ENCODE assay signal across 12 mouse cellular contexts in genomic region chr13:11926720-11927500, GRCm38 (mm10).
A peak's percentile ranks its signal among the peaks of the same experiment; 100 is the strongest.
DNase-seq lines count a peak whose midpoint lies in the region; ATAC-seq and TF ChIP-seq lines count a peak whose summit lies in the region.
"Had no signal": no experiment of that assay in that cellular context is flagged by ENCODE, and none has a peak within 500 bp of the region (broad histone marks: within the 10 kb centered on the region; RNA-seq: fewer than 3 reads in every experiment).

No protein-coding gene starts in this region.

- ATAC-seq in kidney, postnatal 0 days (replicated peaks; ENCODE audit: low FRiP score, low read depth): no peak
- ATAC-seq in kidney, embryonic 15.5 days (replicated peaks; ENCODE audit: low FRiP score): no peak
- ATAC-seq in midbrain, embryonic 14.5 days (ENCODE audit: low FRiP score, low TSS enrichment): no peak

- H3K36me3 ChIP-seq in kidney, postnatal 0 days (ENCODE audit: insufficient read depth, low read length): no peaks in the 10 kb centered on the region
- H3K36me3 ChIP-seq in kidney, embryonic 15.5 days: no peaks in the 10 kb centered on the region
- no peaks in the 10 kb centered on the region for H3K36me3 ChIP-seq in midbrain, embryonic 14.5 days (ENCODE audit: control insufficient read depth, insufficient read depth, low read length)
- H3K36me3 ChIP-seq: limb, embryonic 10.5 days; neural tube, embryonic 13.5 days had no signal

- DNase-seq in kidney, postnatal 0 days (ENCODE audit: low spot score): peak; percentile 19
- peak; percentile 62 for DNase-seq in brain, adult 2 months (ENCODE audit: low read depth, low spot score)
- DNase-seq in cerebellum, adult 9-11 months: peak; percentile 60
- DNase-seq in midbrain, embryonic 14.5 days: peak; percentile 31
- no peak for DNase-seq in testis, postnatal 10 days (ENCODE audit: low spot score)
- no peak for DNase-seq in frontal cortex, postnatal 14 days (ENCODE audit: low spot score in 2 of 2)
- DNase-seq: gastrocnemius, postnatal 10 days had no signal

- H3K4me3 ChIP-seq in kidney, postnatal 0 days (replicated peaks; ENCODE audit: low read depth, low read length): no peak overlapping the region
- H3K4me3 ChIP-seq in kidney, embryonic 15.5 days (replicated peaks): no peak overlapping the region
- no peak overlapping the region for H3K4me3 ChIP-seq in midbrain, embryonic 14.5 days (replicated peaks; ENCODE audit: low read depth, low read length)
- H3K4me3 ChIP-seq: erythroblast, embryonic 14.5 days; limb, embryonic 10.5 days; neural tube, embryonic 13.5 days had no signal

- no peaks in the 10 kb centered on the region for H3K4me1 ChIP-seq in kidney, postnatal 0 days (replicated peaks; ENCODE audit: insufficient read depth, low read length)
- no peaks in the 10 kb centered on the region for H3K4me1 ChIP-seq in kidney, embryonic 15.5 days
- no peaks in the 10 kb centered on the region for H3K4me1 ChIP-seq in midbrain, embryonic 14.5 days (ENCODE audit: control insufficient read depth, insufficient read depth, low read length)
- H3K4me1 ChIP-seq: limb, embryonic 10.5 days had no signal

- TF ChIP-seq CTCF in kidney, postnatal 0 days (IDR thresholded peaks at IDR 0.05; ENCODE audit: low read depth): no peak

- H3K9me3 ChIP-seq in kidney, postnatal 0 days (replicated peaks; ENCODE audit: low read length): no peaks in the 10 kb centered on the region
- no peaks in the 10 kb centered on the region for H3K9me3 ChIP-seq in kidney, embryonic 15.5 days (replicated peaks)
- no peaks in the 10 kb centered on the region for H3K9me3 ChIP-seq in midbrain, embryonic 14.5 days (ENCODE audit: control insufficient read depth, low read length)
- H3K9me3 ChIP-seq: limb, embryonic 10.5 days; neural tube, embryonic 13.5 days had no signal

- no peak overlapping the region for H3K9ac ChIP-seq in kidney, postnatal 0 days (ENCODE audit: low read depth, low read length)
- H3K9ac ChIP-seq in kidney, embryonic 15.5 days: no peak overlapping the region
- H3K9ac ChIP-seq in midbrain, embryonic 14.5 days (replicated peaks; ENCODE audit: low read length): no peak overlapping the region
- H3K9ac ChIP-seq: neural tube, embryonic 13.5 days had no signal

- 60% methylated on average over 11 of the region's 11 CpGs for WGBS in kidney, postnatal 0 days
- WGBS in kidney, embryonic 15.5 days: 67% methylated on average over 11 of the region's 11 CpGs
- 66% methylated on average over 11 of the region's 11 CpGs for WGBS in midbrain, embryonic 14.5 days

- H3K4me2 ChIP-seq in kidney, postnatal 0 days (ENCODE audit: low read length): no peak overlapping the region
- H3K4me2 ChIP-seq in kidney, embryonic 15.5 days: no peak overlapping the region
- H3K4me2 ChIP-seq in midbrain, embryonic 14.5 days (ENCODE audit: low read length): no peak overlapping the region
- H3K4me2 ChIP-seq: neural tube, embryonic 13.5 days had no signal

- H3K27me3 ChIP-seq in kidney, postnatal 0 days (ENCODE audit: insufficient read depth, low read length): no peaks in the 10 kb centered on the region
- no peaks in the 10 kb centered on the region for H3K27me3 ChIP-seq in kidney, embryonic 15.5 days
- no peaks in the 10 kb centered on the region for H3K27me3 ChIP-seq in midbrain, embryonic 14.5 days (ENCODE audit: control insufficient read depth, insufficient read depth, low read length)
- H3K27me3 ChIP-seq: neural tube, embryonic 13.5 days had no signal

- no peak overlapping the region for H3K27ac ChIP-seq in kidney, postnatal 0 days
- no peak overlapping the region for H3K27ac ChIP-seq in kidney, embryonic 15.5 days
- H3K27ac ChIP-seq in midbrain, embryonic 14.5 days (replicated peaks; ENCODE audit: low read depth, low read length): no peak overlapping the region
- H3K27ac ChIP-seq: limb, embryonic 10.5 days; macrophage; neural tube, embryonic 13.5 days had no signal

Comparison
In these comparisons a context has a peak if more than half of its experiments do, and no peak if none do; other contexts are left out.
1. DNase-seq: peak in kidney, postnatal 0 days (single experiment), brain, adult 2 months (single experiment), cerebellum, adult 9-11 months (single experiment) and midbrain, embryonic 14.5 days (single experiment); none in testis, postnatal 10 days (single experiment) and frontal cortex, postnatal 14 days (0 of 2).